Mouse (Mus musculus): ENCODE measurements around the gene Ptprg. TPM values are rescaled to one million over a fixed set of nuclear protein-coding genes. Genes with fewer than 3 reads are reported as not detected.

Ptprg gene
- polyA plus RNA-seq, 2 experiments: 0.69 to 1.4 TPM

- Histone ChIP-seq H3K9ac (replicated peaks) (no peak overlapping the region), H3K4me3 (ENCODE audit: insufficient read depth in 1 of 2, low read depth in 2 of 2, low read length in 2 of 2) (no peak overlapping the region), H3K4me2 (ENCODE audit: low read depth) (no peak overlapping the region), H3K27me3 (ENCODE audit: control insufficient read depth, insufficient read depth, low read length) (no peaks in the 10 kb centered on the region), H3K9me3 (ENCODE audit: control insufficient read depth, low read length) (no peaks in the 10 kb centered on the region), H3K36me3 (replicated peaks; ENCODE audit: control insufficient read depth, insufficient read depth, low read depth) (no peaks in the 10 kb centered on the region), H3K27ac (no peak overlapping the region), H3K4me1 (replicated peaks; ENCODE audit: control insufficient read depth in 2 of 2, insufficient read depth in 2 of 2, low read length in 1 of 2) (no peaks in the 10 kb centered on the region)
- TF ChIP-seq CTCF (IDR thresholded peaks at IDR 0.05; ENCODE audit: low read depth) (no peak), EP300 (IDR thresholded peaks at IDR 0.05; ENCODE audit: low read depth) (no peak)
- DNase-seq (ENCODE audit: low read depth in 3 of 3, low spot score in 3 of 3): no peak
- 49% methylated on average over 4 of the region's 4 CpGs for WGBS (ENCODE audit: insufficient replicate concordance)
- ATAC-seq (ENCODE audit: insufficient read depth): no peak
Measured at GRCm38 (mm10) chr14:12188352-12188751, 635.0 kb downstream of the Ptprg start.

GRCm38 (mm10) chr14:12189266-12189665, 635.9 kb downstream of the Ptprg start:
- Histone ChIP-seq H3K4me3 (ENCODE audit: insufficient read depth in 1 of 2, low read depth in 2 of 2, low read length in 2 of 2) (no peak overlapping the region), H3K9ac (replicated peaks) (no peak overlapping the region), H3K27me3 (ENCODE audit: control insufficient read depth, insufficient read depth, low read length) (no peaks in the 10 kb centered on the region), H3K9me3 (ENCODE audit: control insufficient read depth, low read length) (no peaks in the 10 kb centered on the region), H3K4me2 (ENCODE audit: low read depth) (no peak overlapping the region), H3K4me1 (replicated peaks; ENCODE audit: control insufficient read depth in 2 of 2, insufficient read depth in 2 of 2, low read length in 1 of 2) (no peaks in the 10 kb centered on the region), H3K36me3 (replicated peaks; ENCODE audit: control insufficient read depth, insufficient read depth, low read depth) (no peaks in the 10 kb centered on the region), H3K27ac (no peak overlapping the region)
- ATAC-seq (ENCODE audit: insufficient read depth) (no peak), DNase-seq (ENCODE audit: low read depth in 3 of 3, low spot score in 3 of 3) (no peak)
- WGBS (ENCODE audit: insufficient replicate concordance): 77% methylated on average over 3 of the region's 3 CpGs
- no peak for TF ChIP-seq CTCF (IDR thresholded peaks at IDR 0.05; ENCODE audit: low read depth)
- TF ChIP-seq EP300 (IDR thresholded peaks at IDR 0.05; ENCODE audit: low read depth): no peak

- Histone ChIP-seq H3K4me2 (ENCODE audit: low read depth) (no peak overlapping the region), H3K27ac (no peak overlapping the region), H3K27me3 (ENCODE audit: control insufficient read depth, insufficient read depth, low read length) (no peaks in the 10 kb centered on the region), H3K4me1 (replicated peaks; ENCODE audit: control insufficient read depth in 2 of 2, insufficient read depth in 2 of 2, low read length in 1 of 2) (no peaks in the 10 kb centered on the region), H3K9me3 (ENCODE audit: control insufficient read depth, low read length) (no peaks in the 10 kb centered on the region), H3K9ac (replicated peaks) (no peak overlapping the region), H3K4me3 (ENCODE audit: insufficient read depth in 1 of 2, low read depth in 2 of 2, low read length in 2 of 2) (no peak overlapping the region), H3K36me3 (replicated peaks; ENCODE audit: control insufficient read depth, insufficient read depth, low read depth) (no peaks in the 10 kb centered on the region)
- 60% methylated on average over 12 of the region's 12 CpGs for WGBS (ENCODE audit: insufficient replicate concordance)
- DNase-seq (ENCODE audit: low read depth in 3 of 3, low spot score in 3 of 3) (no peak), ATAC-seq (ENCODE audit: insufficient read depth) (no peak)
- no peak for TF ChIP-seq CTCF (IDR thresholded peaks at IDR 0.05; ENCODE audit: low read depth)
- no peak for TF ChIP-seq EP300 (IDR thresholded peaks at IDR 0.05; ENCODE audit: low read depth)
Measured at GRCm38 (mm10) chr14:12189717-12190600, 636.6 kb downstream of the Ptprg start.

- H3K4me2 ChIP-seq (ENCODE audit: low read depth): no peak overlapping the region
- TF ChIP-seq EP300 (IDR thresholded peaks at IDR 0.05; ENCODE audit: low read depth): no peak
- no peaks in the 10 kb centered on the region for H3K9me3 ChIP-seq (ENCODE audit: control insufficient read depth, low read length)
- no peaks in the 10 kb centered on the region for H3K4me1 ChIP-seq (replicated peaks; ENCODE audit: control insufficient read depth in 2 of 2, insufficient read depth in 2 of 2, low read length in 1 of 2)
- no peak for ATAC-seq (ENCODE audit: insufficient read depth)
- no peak overlapping the region for H3K9ac ChIP-seq (replicated peaks)
- no peak for DNase-seq (ENCODE audit: low read depth in 3 of 3, low spot score in 3 of 3)
- 80% methylated on average over 6 of the region's 6 CpGs for WGBS (ENCODE audit: insufficient replicate concordance)
- H3K27ac ChIP-seq: no peak overlapping the region
- H3K36me3 ChIP-seq (replicated peaks; ENCODE audit: control insufficient read depth, insufficient read depth, low read depth): no peaks in the 10 kb centered on the region
- H3K4me3 ChIP-seq (ENCODE audit: insufficient read depth in 1 of 2, low read depth in 2 of 2, low read length in 2 of 2): no peak overlapping the region
- no peaks in the 10 kb centered on the region for H3K27me3 ChIP-seq (ENCODE audit: control insufficient read depth, insufficient read depth, low read length)
Measured at GRCm38 (mm10) chr14:12191076-12191475, 637.7 kb downstream of the Ptprg start.

- ATAC-seq (ENCODE audit: insufficient read depth): no peak
- DNase-seq (ENCODE audit: low read depth in 3 of 3, low spot score in 3 of 3): no peak
Measured at GRCm38 (mm10) chr14:12198735-12199134, 645.4 kb downstream of the Ptprg start.

More at GRCm38 (mm10) chr14:12198735-12199134, 645.4 kb downstream of the Ptprg start:
- no peaks in the 10 kb centered on the region for H3K4me1 ChIP-seq (replicated peaks; ENCODE audit: control insufficient read depth in 2 of 2, insufficient read depth in 2 of 2, low read length in 1 of 2)
- H3K27me3 ChIP-seq (ENCODE audit: control insufficient read depth, insufficient read depth, low read length): no peaks in the 10 kb centered on the region
- no peaks in the 10 kb centered on the region for H3K9me3 ChIP-seq (ENCODE audit: control insufficient read depth, low read length)
- TF ChIP-seq CTCF (IDR thresholded peaks at IDR 0.05; ENCODE audit: low read depth) (no peak), EP300 (IDR thresholded peaks at IDR 0.05; ENCODE audit: low read depth) (no peak)
- H3K9ac ChIP-seq (replicated peaks): no peak overlapping the region
- H3K36me3 ChIP-seq (replicated peaks; ENCODE audit: control insufficient read depth, insufficient read depth, low read depth): no peaks in the 10 kb centered on the region
- no peak overlapping the region for H3K27ac ChIP-seq
- H3K4me2 ChIP-seq (ENCODE audit: low read depth): no peak overlapping the region
- WGBS (ENCODE audit: insufficient replicate concordance): 54% methylated on average over 7 of the region's 7 CpGs
- no peak overlapping the region for H3K4me3 ChIP-seq (ENCODE audit: insufficient read depth in 1 of 2, low read depth in 2 of 2, low read length in 2 of 2)
